Mouse (Mus musculus) midbrain, embryonic 10.5 days (tissue): Measurements from ENCODE around the gene Ccnk. TPM values are rescaled to one million over a fixed set of nuclear protein-coding genes. Genes with fewer than 3 reads are reported as not detected.

Experiments used
- DNase-seq: peaks from one replicate; pipeline ENCODE4 v3.0.0-alpha.2; 2017; ENCODE audit warnings: low spot score
- H3K27ac ChIP-seq: fragments of 300-500 bp; sonication (generic); replicated peaks from 2 replicates; pipeline ENCODE4 v1.5.1; 2016; ENCODE audit warnings: mild to moderate bottlenecking
- H3K27me3 ChIP-seq: fragments of 300-500 bp; sonication (generic); 2 replicates; pipeline ENCODE4 v1.6.1; 2016; ENCODE audit warnings: low read depth, mild to moderate bottlenecking; ENCODE audit not compliant: poor library complexity, severe bottlenecking
- H3K36me3 ChIP-seq: fragments of 300-500 bp; sonication (generic); 2 replicates; pipeline ENCODE4 v1.6.1; 2016; ENCODE audit warnings: mild to moderate bottlenecking, moderate library complexity
- H3K4me1 ChIP-seq: fragments of 300-500 bp; sonication (generic); 2 replicates; pipeline ENCODE4 v1.6.1; 2016
- H3K4me3 ChIP-seq: fragments of 300-500 bp; sonication (generic); 2 replicates; pipeline ENCODE4 v1.5.1; 2016; ENCODE audit warnings: mild to moderate bottlenecking, moderate library complexity
- H3K9me3 ChIP-seq: fragments of 300-500 bp; sonication (generic); replicated peaks from 2 replicates; pipeline ENCODE4 v1.6.1; 2016; ENCODE audit warnings: mild to moderate bottlenecking
- WGBS: fragments of 180-500 bp; shearing (Covaris S2); methylation state at CpG from one replicate; pipeline ENCODE4 v1.1.7; 2016; 5-methylcytosine and 5-hydroxymethylcytosine counted together
- polyA plus RNA-seq: library from polyadenylated mRNA; unstranded; fragments of >200 nt; fragmentation: Nextera tagmentation; extraction: Ambion mirVana; gene quantifications from 2 replicates; pipeline ENCODE4 v1.2.1, GENCODE M21; 2016

Gene Ccnk
- polyA plus RNA-seq, 1 experiment from 2014 or later, result 3.5 TPM

DNA sequence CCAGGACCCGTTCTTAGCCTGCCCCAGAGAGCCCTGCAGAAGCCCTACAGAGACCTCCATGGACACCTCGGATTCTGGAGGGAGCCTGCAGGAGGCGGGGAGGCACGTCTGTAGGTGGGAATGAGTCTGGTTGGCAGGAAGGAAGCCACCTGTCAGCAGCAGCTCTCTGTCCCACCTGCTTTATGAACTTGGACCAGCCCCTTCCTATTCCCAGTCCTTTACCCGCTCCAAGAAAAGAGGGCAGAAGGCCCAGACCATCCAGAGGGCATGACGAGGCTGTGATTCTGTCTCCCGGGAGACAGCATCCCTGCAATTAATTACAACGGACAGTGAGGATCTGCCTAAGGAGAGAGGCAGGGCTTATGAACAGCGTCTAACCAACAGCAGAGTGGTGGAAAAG, 52.5 kb downstream of the Ccnk start:
- peaks cover 87% of the 10 kb centered on the region for H3K4me1 ChIP-seq
- H3K27ac ChIP-seq, result peak overlapping the region; percentile 71; the same call in 1 of the 2 replicates
- DNase-seq, result no peak

DNA sequence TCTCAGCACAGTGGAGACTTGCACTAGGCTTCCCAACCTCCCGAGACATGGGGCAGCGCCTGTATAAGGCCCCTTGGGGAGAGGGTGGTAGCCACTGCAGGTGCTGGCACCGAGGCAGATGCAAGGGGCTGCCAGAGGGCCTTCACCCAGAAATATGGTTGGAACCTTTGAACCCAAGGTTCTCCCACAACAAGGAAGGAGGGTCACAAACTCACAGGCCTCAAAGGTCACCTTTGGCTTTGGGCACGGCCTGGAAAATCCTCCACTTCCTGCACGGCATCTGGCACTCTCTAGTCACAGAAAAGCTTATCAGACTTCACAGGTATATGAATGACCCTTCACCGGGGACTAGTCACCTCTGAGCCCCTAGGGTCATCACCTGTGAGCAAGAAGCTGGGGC, 54.4 kb downstream of the Ccnk start:
- peaks cover 93% of the 10 kb centered on the region for H3K4me1 ChIP-seq
- peaks cover 7% of the 10 kb centered on the region; the same call in 1 of the 2 replicates for H3K9me3 ChIP-seq
- peak overlapping the region; percentile 68; the same call in 1 of the 2 replicates for H3K27ac ChIP-seq

More for the DNA sequence above, 52.5 kb downstream of the Ccnk start:
- H3K36me3 ChIP-seq, result peaks cover 14% of the 10 kb centered on the region
- no peaks in the 10 kb centered on the region for H3K27me3 ChIP-seq
- peaks cover 7% of the 10 kb centered on the region; the same call in 1 of the 2 replicates for H3K9me3 ChIP-seq
- 45% methylated on average over 9 of the region's 9 CpGs for WGBS
- H3K4me3 ChIP-seq, result no peak overlapping the region

DNA sequence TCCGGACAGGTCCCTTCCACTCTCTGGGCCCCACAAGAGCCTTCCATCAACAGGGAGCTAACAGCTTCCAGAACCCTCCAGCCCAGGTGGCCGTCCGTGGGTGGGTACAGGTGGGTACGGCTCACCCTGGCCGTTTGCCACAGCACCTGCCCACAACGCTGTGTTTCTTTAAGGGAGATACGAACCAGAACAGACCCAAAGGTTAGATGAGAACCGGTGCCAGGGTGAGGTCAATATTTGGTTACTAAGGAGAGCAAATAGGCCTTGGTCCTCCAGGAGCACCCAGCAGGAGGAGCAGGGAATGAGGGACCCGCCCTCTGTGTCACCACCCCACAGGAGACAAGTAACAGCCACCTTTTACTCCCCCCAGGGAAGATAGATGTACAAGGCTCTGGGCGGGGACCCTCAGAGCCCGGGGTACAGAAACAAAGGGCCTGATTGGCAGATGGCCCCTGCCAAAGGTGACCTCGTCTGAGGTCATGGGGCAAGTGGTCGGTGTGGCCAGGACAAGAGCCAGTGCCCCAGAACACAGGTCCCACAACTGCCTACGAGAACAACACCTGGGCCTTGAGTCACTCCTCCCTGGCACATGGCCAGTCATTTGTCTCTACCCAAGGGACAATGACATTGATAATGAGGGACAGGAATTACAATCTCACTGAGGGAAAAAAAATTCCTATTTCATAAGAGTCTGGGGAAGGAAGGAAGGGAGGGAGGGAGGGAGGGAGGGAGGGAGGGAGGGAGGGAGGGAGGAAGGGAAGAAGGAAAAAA, 55.6 kb downstream of the Ccnk start:
- H3K4me3 ChIP-seq, result no peak overlapping the region
- H3K36me3 ChIP-seq, result peaks cover 14% of the 10 kb centered on the region
- peak overlapping the region; percentile 68 for H3K27ac ChIP-seq
- no peaks in the 10 kb centered on the region for H3K27me3 ChIP-seq
- H3K4me1 ChIP-seq, result peaks cover 93% of the 10 kb centered on the region
- peaks cover 7% of the 10 kb centered on the region; the same call in 1 of the 2 replicates for H3K9me3 ChIP-seq
- WGBS, result 87% methylated on average over 14 of the region's 14 CpGs
- no peak for DNase-seq

More for the DNA sequence above, 54.4 kb downstream of the Ccnk start:
- no peak for DNase-seq
- Histone ChIP-seq H3K4me3 (no peak overlapping the region), H3K27me3 (no peaks in the 10 kb centered on the region), H3K36me3 (peaks cover 14% of the 10 kb centered on the region)
- 93% methylated on average over 6 of the region's 6 CpGs for WGBS

DNA sequence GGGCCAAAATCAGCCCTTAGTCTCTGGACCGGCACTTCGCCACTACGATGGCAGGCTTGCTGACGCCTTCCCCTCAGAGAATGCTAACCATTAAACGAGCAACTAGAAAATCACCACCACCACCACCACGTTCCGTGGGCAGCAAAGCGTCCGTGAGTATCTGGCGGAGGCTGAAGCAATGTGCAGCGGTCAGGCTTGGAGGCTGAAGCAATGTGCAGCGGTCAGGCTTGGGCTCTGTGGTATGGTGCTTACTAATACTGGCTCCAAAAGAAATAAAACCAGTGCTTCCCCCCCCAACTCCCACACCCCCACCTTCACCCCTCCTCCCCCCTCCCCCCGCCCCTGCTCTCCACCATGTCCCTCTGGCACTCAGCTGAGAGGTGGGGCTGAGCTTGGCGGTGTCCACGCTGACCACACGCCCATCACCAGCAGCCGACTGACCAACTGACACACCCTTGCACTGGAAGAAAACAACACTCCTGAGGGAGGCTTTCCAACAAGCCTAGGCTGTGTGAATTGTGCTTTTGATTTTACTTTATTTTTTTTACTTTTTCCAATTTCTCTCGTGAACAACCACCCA, 56.7 kb downstream of the Ccnk start:
- peaks cover 7% of the 10 kb centered on the region; the same call in 1 of the 2 replicates for H3K9me3 ChIP-seq
- H3K36me3 ChIP-seq, result peaks cover 14% of the 10 kb centered on the region
- H3K4me3 ChIP-seq, result no peak overlapping the region
- H3K27ac ChIP-seq, result peak overlapping the region; percentile 28; the same call in 1 of the 2 replicates
- H3K4me1 ChIP-seq, result peaks cover 99% of the 10 kb centered on the region
- DNase-seq, result no peak
- 83% methylated on average over 18 of the region's 18 CpGs for WGBS
- H3K27me3 ChIP-seq, result no peaks in the 10 kb centered on the region

DNA sequence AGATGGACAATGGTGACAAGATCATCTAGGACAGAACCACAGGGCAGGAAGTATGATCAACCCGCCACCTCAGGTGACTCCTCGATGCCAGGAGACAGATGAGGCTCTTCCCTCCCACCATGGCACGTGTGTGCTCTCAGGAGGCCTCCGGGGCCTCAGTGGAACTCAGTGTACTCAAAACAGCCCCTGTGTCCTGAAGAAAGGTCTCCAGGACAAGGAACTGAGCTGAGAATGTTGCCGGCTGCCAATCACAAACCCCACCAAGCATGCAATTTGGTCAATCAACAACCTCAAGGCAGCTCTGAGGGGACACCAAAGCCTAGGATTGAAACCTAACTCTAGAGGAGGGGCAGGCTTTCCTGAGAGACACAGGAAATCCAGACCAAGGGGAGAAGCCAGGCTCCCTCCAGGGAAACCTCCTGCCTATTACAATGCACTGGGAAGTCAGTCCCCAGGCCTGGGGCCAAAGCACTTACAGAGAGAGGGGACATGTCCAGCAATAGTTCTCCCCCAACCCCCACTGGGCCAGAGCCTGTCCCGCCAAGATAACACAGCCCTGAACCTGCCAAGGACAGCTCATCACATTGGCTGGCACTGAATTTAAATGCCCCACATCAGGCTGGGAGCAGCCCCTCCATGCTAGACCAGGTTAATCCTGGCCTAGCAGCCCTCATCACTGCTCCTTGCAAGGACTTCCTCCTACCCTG, 58.1 kb downstream of the Ccnk start:
- H3K27ac ChIP-seq, result peak overlapping the region; percentile 96
- WGBS, result 82% methylated on average over 6 of the region's 6 CpGs
- H3K9me3 ChIP-seq, result peaks cover 7% of the 10 kb centered on the region; the same call in 1 of the 2 replicates

DNA sequence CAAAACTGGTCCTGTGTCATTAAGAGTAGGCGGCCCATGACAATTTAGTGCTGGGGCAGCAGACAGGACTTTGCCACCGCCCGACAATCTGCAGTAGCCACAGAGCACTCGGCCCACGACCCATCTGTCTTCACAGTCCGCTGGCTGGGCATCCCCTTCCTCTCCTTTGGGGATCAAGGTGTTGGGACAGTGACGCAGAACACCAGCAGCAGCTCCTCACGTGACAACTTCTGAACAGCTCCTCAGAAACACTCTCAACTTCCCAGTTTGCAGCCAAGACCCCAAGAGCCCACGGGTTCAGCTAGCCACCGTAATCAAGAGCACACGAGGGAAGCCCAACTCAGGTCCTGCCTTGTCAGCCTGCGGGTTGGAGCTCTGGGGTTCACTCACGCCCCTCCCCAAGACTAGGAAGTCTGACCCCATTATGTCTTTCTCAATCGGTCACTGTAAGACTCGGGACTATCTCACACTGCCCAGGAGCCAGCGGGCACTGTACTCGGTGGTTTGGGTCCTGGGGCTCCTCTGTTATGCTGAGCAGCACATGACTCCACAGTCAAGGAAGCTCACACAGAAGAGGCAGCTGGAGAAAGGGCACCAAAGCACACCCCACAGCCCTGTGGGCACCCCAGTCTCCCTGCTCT, 59.1 kb downstream of the Ccnk start:
- 87% methylated on average over 17 of the region's 17 CpGs for whole genome bisulfite sequencing
- Histone ChIP-seq H3K27ac (peak overlapping the region; percentile 96), H3K36me3 (peaks cover 10% of the 10 kb centered on the region), H3K4me1 (peaks cover 100% of the 10 kb centered on the region), H3K9me3 (no peaks in the 10 kb centered on the region), H3K4me3 (no peak overlapping the region), H3K27me3 (no peaks in the 10 kb centered on the region)
- DNase-seq, result no peak

More for the DNA sequence above, 58.1 kb downstream of the Ccnk start:
- H3K4me1 ChIP-seq, result peaks cover 99% of the 10 kb centered on the region
- H3K27me3 ChIP-seq, result no peaks in the 10 kb centered on the region
- H3K4me3 ChIP-seq, result no peak overlapping the region
- no peak for DNase-seq
- H3K36me3 ChIP-seq, result peaks cover 14% of the 10 kb centered on the region

DNA sequence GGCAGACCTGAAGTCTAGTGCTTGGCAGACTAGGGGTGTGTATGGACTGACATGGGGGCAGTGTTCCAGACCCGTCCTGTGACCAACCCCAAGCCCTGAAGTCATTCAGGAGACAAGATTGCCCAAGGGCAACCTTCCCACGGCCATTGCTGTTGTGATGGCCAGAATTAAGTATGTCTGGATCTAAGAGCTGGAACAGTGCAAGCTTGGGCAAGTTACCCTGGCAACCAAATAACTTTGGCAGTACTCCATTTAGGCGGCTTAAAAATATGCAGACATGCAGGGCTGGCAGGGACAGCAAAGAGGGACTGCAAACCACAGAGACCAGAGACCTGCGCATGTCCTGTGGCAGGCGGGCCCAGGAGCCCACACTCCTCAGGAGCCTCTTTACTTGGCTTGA, 60.1 kb downstream of the Ccnk start:
- H3K27me3 ChIP-seq, result no peaks in the 10 kb centered on the region
- H3K9me3 ChIP-seq, result no peaks in the 10 kb centered on the region
- H3K4me3 ChIP-seq, result peak overlapping the region; percentile 11; the same call in 1 of the 2 replicates
- H3K36me3 ChIP-seq, result 0 out of 2 replicates have a peak, but pooled peaks cover 6% of the 10 kb centered on the region
- H3K4me1 ChIP-seq, result peaks cover 100% of the 10 kb centered on the region
- peak overlapping the region; percentile 96 for H3K27ac ChIP-seq
- WGBS, result 56% methylated on average over 5 of the region's 5 CpGs
- DNase-seq, result peak; percentile 48

DNA sequence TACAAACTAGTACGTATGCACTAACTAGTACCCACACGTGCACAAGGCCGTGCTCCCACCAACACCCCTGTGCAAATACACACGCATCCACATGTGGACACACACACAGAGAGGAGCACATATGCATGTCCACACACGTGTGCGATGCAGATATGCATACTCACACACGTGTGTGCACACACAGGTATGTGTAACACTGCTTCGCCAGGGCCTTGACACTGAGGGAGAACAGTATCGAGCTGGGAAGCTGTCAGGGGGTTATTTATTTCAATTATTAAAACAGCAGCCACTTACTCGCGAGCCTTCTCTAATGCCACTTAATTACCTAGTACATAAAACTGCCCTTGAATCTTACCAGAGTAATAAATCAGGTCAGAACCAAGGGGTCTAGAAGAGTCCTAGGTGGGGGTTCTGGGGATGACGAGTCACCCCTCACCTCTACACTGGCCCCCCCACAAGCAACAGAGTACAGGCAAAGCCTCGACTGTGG, 61.1 kb downstream of the Ccnk start:
- DNase-seq, result no peak
- H3K27ac ChIP-seq, result peak overlapping the region; percentile 96
- H3K27me3 ChIP-seq, result no peaks in the 10 kb centered on the region
- 0 out of 2 replicates have a peak, but pooled peaks cover 2% of the 10 kb centered on the region for H3K36me3 ChIP-seq
- H3K4me1 ChIP-seq, result peaks cover 100% of the 10 kb centered on the region
- 75% methylated on average over 13 of the region's 13 CpGs for WGBS
- H3K4me3 ChIP-seq, result peak overlapping the region; percentile 36
- H3K9me3 ChIP-seq, result no peaks in the 10 kb centered on the region

DNA sequence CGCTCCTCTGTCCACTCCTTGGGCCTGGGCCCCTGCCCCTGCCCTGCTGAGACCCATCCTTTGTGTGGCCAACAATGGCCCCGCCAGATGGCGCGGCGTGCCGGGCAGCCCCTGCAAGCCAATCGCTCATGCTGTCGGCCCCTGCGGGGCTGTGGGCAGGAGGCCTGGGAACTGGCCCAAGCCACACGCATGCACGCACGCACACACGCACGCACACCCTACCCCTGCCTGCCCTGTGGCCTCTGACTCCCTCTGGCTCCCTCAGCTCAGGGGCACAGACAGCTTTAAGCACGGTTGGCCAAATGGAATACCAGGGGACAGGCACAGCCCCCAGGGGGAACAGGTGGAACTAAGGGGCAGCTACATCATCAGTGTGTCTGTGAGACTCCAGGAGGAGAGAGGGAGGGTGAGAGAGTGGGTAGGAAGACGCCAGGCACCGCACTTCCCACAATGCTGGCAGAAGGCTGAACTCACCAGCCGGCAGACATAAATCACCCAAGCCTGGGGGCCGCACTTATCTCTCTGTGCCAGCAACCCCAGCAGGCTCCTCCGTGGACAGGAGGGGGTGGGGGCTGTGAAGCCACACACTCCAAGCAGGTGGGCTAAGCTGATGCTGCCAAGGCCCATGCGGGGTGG, 61.7 kb downstream of the Ccnk start:
- H3K4me3 ChIP-seq, result peak overlapping the region; percentile 36
- 0 out of 2 replicates have a peak, but pooled peaks cover 2% of the 10 kb centered on the region for H3K36me3 ChIP-seq
- peaks cover 100% of the 10 kb centered on the region for H3K4me1 ChIP-seq
- DNase-seq, result peak; percentile 87
- H3K27me3 ChIP-seq, result no peaks in the 10 kb centered on the region
- no peaks in the 10 kb centered on the region for H3K9me3 ChIP-seq
- H3K27ac ChIP-seq, result peak overlapping the region; percentile 96
- 18% methylated on average over 21 of the region's 21 CpGs for WGBS

DNA sequence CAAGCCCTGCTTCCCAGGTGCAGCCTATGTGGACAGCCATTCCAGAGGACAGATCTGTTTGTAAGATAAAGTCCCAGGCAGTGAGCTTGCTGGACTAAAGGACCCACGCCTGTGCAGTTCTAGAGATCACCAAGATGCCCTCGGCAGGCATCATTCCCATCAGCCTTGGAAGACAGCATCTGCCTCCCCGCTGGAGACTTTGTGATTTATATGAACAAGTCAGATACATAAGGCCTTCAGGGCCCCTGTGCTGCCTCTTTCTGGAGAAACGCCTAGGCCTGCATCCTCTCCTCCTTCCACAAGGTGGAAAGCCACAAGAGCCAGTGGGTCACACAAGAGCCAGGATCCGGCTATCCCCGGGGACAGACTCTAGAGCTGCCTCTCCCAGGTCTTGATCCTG, 62.2 kb downstream of the Ccnk start:
- Histone ChIP-seq H3K27ac (peak overlapping the region; percentile 96), H3K4me1 (peaks cover 100% of the 10 kb centered on the region), H3K27me3 (no peaks in the 10 kb centered on the region), H3K36me3 (0 out of 2 replicates have a peak, but pooled peaks cover under 1% of the 10 kb centered on the region), H3K9me3 (no peaks in the 10 kb centered on the region), H3K4me3 (peak overlapping the region; percentile 36)
- 44% methylated on average over 6 of the region's 6 CpGs for WGBS
- DNase-seq, result peak; percentile 50

DNA sequence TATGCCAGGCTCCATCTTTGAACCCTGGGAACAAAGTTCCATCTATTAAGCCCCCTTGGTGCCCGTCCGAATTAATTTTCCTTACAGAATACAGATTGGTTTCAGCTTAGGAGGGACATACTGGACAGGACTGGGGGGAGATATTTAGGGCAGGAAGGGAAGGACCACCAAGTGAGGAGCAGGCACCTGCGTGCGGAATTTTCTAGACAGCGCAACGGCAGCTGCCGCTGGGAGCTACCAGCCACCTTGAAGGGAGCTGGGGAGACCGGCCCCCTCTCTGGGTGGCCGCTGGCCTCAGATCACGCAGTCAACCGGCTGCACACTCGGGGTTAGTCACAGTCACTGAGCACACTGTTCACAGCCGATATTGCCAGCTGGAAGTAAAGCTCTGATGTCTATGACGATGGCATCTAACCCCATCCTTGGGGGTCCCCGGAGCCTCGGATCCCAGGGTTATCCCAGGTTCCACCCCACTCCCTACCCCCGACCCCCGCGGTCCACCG, 62.9 kb downstream of the Ccnk start:
- Histone ChIP-seq H3K4me3 (no peak overlapping the region), H3K27ac (peak overlapping the region; percentile 96), H3K9me3 (no peaks in the 10 kb centered on the region), H3K36me3 (no peaks in the 10 kb centered on the region), H3K4me1 (peaks cover 100% of the 10 kb centered on the region), H3K27me3 (no peaks in the 10 kb centered on the region)
- 43% methylated on average over 20 of the region's 20 CpGs for WGBS
- DNase-seq, result peak; percentile 43
